Mouse (Mus musculus) embryonic facial prominence, embryonic 12.5 days (tissue): Measurements from ENCODE around the gene Akap8. TPM values are rescaled to one million over a fixed set of nuclear protein-coding genes. Genes with fewer than 3 reads are reported as not detected.

Source experiments
- ATAC-seq: fragments of 200-750 bp; cut with Nextera tagmentation; 2 replicates; pipeline ENCODE4 v1.8.0; 2017; ENCODE audit not compliant: insufficient number of reproducible peaks, insufficient read depth, low FRiP score, low TSS enrichment
- H3K27ac ChIP-seq: fragments of 300-500 bp; sonication (generic); 2 replicates; pipeline ENCODE4 v1.5.1; 2016; ENCODE audit warnings: mild to moderate bottlenecking
- H3K27me3 ChIP-seq: fragments of 300-500 bp; sonication (generic); 2 replicates; pipeline ENCODE4 v1.6.1; 2016; ENCODE audit warnings: mild to moderate bottlenecking, moderate library complexity
- H3K36me3 ChIP-seq: fragments of 300-500 bp; sonication (generic); 2 replicates; pipeline ENCODE4 v1.6.1; 2016; ENCODE audit warnings: mild to moderate bottlenecking
- H3K4me1 ChIP-seq: fragments of 300-500 bp; sonication (generic); 2 replicates; pipeline ENCODE4 v1.6.1; 2016
- H3K4me2 ChIP-seq: fragments of 300-500 bp; sonication (generic); replicated peaks from 2 replicates; pipeline ENCODE4 v1.6.1; 2016; ENCODE audit warnings: mild to moderate bottlenecking, moderate library complexity
- H3K4me3 ChIP-seq: fragments of 300-500 bp; sonication (generic); 2 replicates; pipeline ENCODE4 v1.5.1; 2016; ENCODE audit warnings: mild to moderate bottlenecking
- H3K9ac ChIP-seq: fragments of 300-500 bp; sonication (generic); 2 replicates; pipeline ENCODE4 v1.6.1; 2016; ENCODE audit warnings: mild to moderate bottlenecking, moderate library complexity
- H3K9me3 ChIP-seq: fragments of 300-500 bp; sonication (generic); 2 replicates; pipeline ENCODE4 v1.6.1; 2016; ENCODE audit warnings: mild to moderate bottlenecking, moderate library complexity
- WGBS: fragments of 180-500 bp; shearing (Covaris S2); methylation state at CpG from one replicate; pipeline ENCODE4 v1.1.7; 2016; 5-methylcytosine and 5-hydroxymethylcytosine counted together
- polyA plus RNA-seq: library from polyadenylated mRNA; unstranded; fragments of >200 nt; fragmentation: Nextera tagmentation; extraction: Ambion mirVana; gene quantifications from 2 replicates; pipeline ENCODE4 v1.2.1, GENCODE M21; 2016

Akap8 gene
- polyA plus RNA-seq, 1 experiment from 2014 or later = 145 TPM

DNA sequence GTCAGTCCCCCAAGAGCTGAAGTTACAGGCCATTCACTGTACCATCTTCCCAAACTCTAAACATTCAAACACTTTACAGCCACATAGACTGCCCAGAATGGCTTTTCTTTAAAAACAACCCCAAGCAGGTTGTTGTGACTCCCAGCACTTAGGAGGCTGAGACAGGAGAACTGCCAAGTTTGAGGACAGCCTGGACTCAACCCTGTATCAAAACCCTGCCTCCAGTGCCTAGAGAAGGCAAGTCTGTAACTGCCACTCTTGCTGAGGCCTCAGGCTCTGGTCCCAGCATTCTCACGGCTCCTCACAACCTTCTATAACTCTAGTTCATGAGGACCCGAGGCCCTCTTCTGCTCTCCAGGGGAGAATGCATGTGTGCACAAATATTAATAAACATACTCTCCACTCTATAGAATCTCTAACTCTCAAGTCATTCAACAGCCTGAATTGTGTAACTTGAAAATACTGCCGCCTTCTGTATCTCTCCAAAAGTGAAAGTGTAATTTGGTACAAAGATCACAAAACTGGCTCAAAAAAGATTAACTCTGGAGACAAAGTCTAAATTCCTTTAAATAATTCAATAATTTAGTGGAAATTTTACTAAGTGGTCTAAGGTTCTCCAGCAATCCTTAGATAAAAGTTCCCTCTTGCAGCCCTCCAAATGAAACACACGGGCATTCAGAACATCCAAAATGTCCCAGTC lies 39.3 kb downstream of the Akap8 start:
- no peaks in the 10 kb centered on the region for H3K27me3 ChIP-seq
- H3K4me3 ChIP-seq = no peak overlapping the region
- no peak overlapping the region for H3K9ac ChIP-seq
- H3K4me1 ChIP-seq = peaks cover 26% of the 10 kb centered on the region
- H3K9me3 ChIP-seq = no peaks in the 10 kb centered on the region
- H3K27ac ChIP-seq = no peak overlapping the region
- no peaks in the 10 kb centered on the region for H3K36me3 ChIP-seq
- ATAC-seq = no peak
- peak overlapping the region; percentile 9; the same call in 1 of the 2 replicates for H3K4me2 ChIP-seq
- WGBS = 81% methylated on average over 4 of the region's 4 CpGs

DNA sequence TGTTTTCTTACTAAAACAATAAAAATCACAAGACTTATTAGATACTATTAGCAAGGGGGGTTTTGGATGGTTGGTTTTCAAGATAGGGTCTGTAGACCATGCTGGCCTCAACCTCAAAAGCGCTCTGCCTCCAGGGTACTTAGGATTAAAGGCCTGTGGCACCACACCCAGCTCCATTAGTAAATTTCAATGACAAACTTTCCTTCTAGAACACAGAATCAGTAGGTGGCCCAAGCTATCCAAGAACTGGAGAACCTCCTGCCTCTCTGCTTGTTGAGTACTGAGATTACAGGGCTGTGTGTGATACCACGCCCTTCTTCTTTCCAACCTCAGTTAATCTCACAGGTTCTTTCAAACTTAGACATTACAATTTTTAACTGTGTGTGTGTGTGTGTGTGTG lies 39.9 kb downstream of the Akap8 start:
- no peaks in the 10 kb centered on the region for H3K36me3 ChIP-seq
- no peaks in the 10 kb centered on the region for H3K9me3 ChIP-seq
- H3K27me3 ChIP-seq = no peaks in the 10 kb centered on the region
- H3K4me1 ChIP-seq = peaks cover 26% of the 10 kb centered on the region
- no peak for ATAC-seq
- 92% methylated on average over 2 of the region's 2 CpGs for WGBS
- no peak overlapping the region for H3K9ac ChIP-seq
- no peak overlapping the region for H3K27ac ChIP-seq
- H3K4me3 ChIP-seq = no peak overlapping the region
- no peak overlapping the region for H3K4me2 ChIP-seq

DNA sequence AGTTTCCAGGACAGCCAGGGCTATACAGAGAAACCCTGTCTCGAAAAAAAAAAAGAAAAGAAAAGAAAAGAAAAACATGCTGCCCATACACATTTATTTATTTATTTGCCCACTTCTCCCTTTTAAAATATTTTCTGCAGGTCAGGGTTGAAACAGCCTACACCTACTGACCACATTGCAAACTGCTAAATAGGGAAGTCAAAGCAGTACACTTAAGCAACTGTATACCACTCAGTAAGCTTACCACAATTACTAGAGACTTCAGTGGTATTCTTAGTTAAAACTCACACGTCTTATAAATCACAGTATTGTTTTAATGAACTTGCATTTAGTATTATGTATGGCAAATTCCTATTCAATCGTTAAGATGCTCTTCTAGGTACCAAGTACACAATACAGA lies 40.5 kb downstream of the Akap8 start:
- H3K4me2 ChIP-seq = no peak overlapping the region
- 84% methylated on average over 3 of the region's 3 CpGs for WGBS

DNA sequence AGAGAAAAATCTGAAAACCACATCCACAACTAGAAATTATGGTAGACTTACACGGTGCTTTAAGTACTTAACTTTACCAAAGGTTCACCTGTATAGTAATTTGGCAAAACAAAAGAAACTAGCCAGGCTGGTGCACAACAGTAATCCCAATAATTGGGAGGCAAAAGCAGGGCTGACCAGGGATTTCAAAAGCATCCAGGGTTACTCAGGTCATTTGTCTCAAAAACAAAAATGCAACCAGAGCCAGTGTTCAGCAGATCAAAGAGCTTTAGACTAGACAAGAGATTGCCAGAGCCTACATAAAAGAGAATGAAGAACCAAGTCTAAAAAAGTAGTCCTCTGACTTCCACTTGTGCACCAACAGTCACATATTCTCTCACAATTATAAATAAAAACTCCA lies 43.8 kb downstream of the Akap8 start:
- Histone ChIP-seq H3K4me1 (peaks cover 11% of the 10 kb centered on the region), H3K27ac (no peak overlapping the region), H3K4me2 (no peak overlapping the region), H3K9me3 (no peaks in the 10 kb centered on the region), H3K27me3 (no peaks in the 10 kb centered on the region), H3K36me3 (no peaks in the 10 kb centered on the region), H3K4me3 (no peak overlapping the region), H3K9ac (no peak overlapping the region)
- no peak for ATAC-seq
- WGBS = 77% methylated on average over 1 of the region's 1 CpGs

More for the DNA sequence above, 40.5 kb downstream of the Akap8 start:
- no peaks in the 10 kb centered on the region for H3K9me3 ChIP-seq
- peaks cover 26% of the 10 kb centered on the region for H3K4me1 ChIP-seq
- H3K36me3 ChIP-seq = no peaks in the 10 kb centered on the region
- no peak for ATAC-seq
- no peaks in the 10 kb centered on the region for H3K27me3 ChIP-seq
- H3K27ac ChIP-seq = no peak overlapping the region
- H3K4me3 ChIP-seq = no peak overlapping the region
- no peak overlapping the region for H3K9ac ChIP-seq

DNA sequence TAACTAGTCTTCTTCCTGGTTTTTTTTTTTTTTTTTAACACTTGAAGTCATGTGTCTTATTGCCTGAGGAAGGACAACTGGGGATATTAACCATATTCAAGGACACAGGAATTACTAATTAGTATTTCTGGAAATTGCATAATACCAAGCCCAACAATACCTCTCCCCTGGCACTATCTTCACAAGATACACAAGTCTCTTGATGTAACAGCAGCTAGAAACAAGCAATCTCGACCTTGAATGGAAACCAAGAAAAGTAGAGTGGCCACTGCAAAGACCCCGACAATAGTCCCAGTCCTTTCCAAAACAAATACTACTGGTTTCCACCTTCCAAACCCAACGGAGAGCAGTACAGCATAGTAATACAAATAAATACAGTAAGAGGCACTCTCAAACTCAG lies 45.5 kb downstream of the Akap8 start:
- no peaks in the 10 kb centered on the region for H3K4me1 ChIP-seq
- no peak overlapping the region for H3K27ac ChIP-seq
- 90% methylated on average over 3 of the region's 3 CpGs for WGBS
- no peak overlapping the region for H3K9ac ChIP-seq
- H3K4me3 ChIP-seq = no peak overlapping the region
- H3K9me3 ChIP-seq = no peaks in the 10 kb centered on the region
- H3K27me3 ChIP-seq = no peaks in the 10 kb centered on the region
- no peaks in the 10 kb centered on the region for H3K36me3 ChIP-seq
- no peak overlapping the region for H3K4me2 ChIP-seq
- no peak for ATAC-seq

DNA sequence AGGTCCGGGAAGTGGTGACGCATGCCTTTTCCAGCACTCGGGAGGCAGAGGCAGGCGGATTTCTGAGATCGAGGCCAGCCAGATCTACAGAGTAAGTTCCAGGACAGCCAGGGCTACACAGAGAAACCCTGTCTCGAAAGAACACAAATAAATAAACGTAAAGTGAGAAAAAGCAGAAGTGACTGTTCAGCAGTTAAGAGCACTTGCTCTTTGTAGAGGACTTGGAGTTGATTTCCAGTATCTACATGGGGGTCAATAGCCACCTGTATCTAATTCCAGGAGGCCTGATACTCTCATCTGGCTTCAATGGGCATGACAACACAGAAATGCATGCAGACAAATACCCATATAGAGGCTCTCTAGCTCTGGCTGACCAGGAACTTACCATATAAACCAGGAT lies 51.9 kb downstream of the Akap8 start:
- Histone ChIP-seq H3K27ac (no peak overlapping the region), H3K36me3 (0 out of 2 replicates have a peak, but pooled peaks cover 4% of the 10 kb centered on the region)

DNA sequence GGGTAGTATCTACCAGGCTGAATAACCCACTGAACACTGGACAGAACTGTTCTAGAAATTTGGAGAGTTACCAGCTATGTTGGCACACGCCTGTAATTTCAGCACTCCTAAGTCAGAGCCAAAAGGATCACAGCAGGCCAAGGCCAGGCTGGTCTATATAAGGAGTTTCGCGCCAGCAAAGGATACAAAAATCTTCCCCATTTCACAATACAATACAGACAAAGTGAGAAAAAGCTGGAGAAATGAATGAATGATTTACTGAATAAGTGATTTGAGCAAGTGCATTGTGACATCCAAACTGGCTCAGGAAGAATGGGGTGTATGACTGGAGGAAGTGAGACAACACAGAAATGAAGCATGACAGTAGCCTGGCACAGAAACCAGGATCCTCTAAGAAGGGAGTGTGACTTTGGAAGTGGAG lies 52.5 kb downstream of the Akap8 start:
- Histone ChIP-seq H3K4me1 (no peaks in the 10 kb centered on the region), H3K27me3 (no peaks in the 10 kb centered on the region), H3K36me3 (0 out of 2 replicates have a peak, but pooled peaks cover 4% of the 10 kb centered on the region), H3K9me3 (no peaks in the 10 kb centered on the region), H3K4me2 (no peak overlapping the region), H3K9ac (no peak overlapping the region), H3K4me3 (no peak overlapping the region), H3K27ac (no peak overlapping the region)
- no peak for ATAC-seq
- 93% methylated on average over 3 of the region's 3 CpGs for WGBS

More for the DNA sequence above, 51.9 kb downstream of the Akap8 start:
- Histone ChIP-seq H3K9me3 (no peaks in the 10 kb centered on the region), H3K27me3 (no peaks in the 10 kb centered on the region), H3K9ac (no peak overlapping the region), H3K4me3 (no peak overlapping the region), H3K4me2 (no peak overlapping the region), H3K4me1 (no peaks in the 10 kb centered on the region)
- ATAC-seq = no peak
- 92% methylated on average over 7 of the region's 7 CpGs for WGBS

DNA sequence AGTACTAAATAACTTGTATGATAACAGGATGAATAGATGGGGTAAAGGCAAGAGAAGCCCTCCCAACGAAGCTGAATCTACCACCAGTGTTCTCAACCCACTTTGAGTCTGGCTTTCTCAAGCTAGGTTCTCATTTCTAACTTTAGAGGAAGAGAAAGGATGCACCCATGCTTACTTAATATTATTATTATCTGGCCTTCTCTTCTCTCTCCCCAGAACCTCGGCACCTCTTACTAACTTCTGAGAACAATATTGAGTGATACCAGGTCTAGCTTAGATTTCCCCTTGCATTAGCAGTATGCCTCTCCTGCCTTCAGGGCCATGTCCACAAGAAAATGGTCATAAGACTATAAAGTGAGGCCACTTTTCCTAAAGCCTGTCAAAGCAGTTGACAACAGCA lies 52.9 kb downstream of the Akap8 start:
- no peak overlapping the region for H3K27ac ChIP-seq
- H3K9me3 ChIP-seq = no peaks in the 10 kb centered on the region
- H3K36me3 ChIP-seq = 0 out of 2 replicates have a peak, but pooled peaks cover 4% of the 10 kb centered on the region
- WGBS = 83% methylated on average over 2 of the region's 2 CpGs
- H3K9ac ChIP-seq = no peak overlapping the region
- no peak overlapping the region for H3K4me2 ChIP-seq
- no peaks in the 10 kb centered on the region for H3K4me1 ChIP-seq
- ATAC-seq = no peak
- H3K27me3 ChIP-seq = no peaks in the 10 kb centered on the region
- no peak overlapping the region for H3K4me3 ChIP-seq

DNA sequence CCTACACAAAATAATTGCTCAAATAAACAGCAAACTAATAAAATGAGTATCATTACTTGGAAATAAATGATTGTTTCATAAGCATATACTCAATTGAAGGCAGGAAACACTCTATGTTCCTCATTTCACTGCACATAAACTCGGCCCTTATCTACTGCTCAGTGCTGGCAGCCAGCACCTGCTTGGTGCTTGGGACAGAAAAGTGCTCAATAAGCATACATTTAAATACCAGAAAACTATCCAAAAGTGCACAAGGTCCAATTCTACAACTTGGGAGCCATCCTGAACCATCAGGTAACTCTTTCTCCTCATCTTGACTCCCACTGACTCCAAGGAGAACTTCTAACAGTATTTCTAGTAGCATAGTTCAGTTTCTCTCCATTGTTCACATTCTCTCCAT lies 53.4 kb downstream of the Akap8 start:
- WGBS = 92% methylated on average over 1 of the region's 1 CpGs
- no peak overlapping the region for H3K4me3 ChIP-seq
- H3K27ac ChIP-seq = no peak overlapping the region
- no peak overlapping the region for H3K4me2 ChIP-seq
- H3K4me1 ChIP-seq = no peaks in the 10 kb centered on the region
- no peak overlapping the region for H3K9ac ChIP-seq
- no peaks in the 10 kb centered on the region for H3K9me3 ChIP-seq
- H3K27me3 ChIP-seq = no peaks in the 10 kb centered on the region
- H3K36me3 ChIP-seq = 0 out of 2 replicates have a peak, but pooled peaks cover 4% of the 10 kb centered on the region
- no peak for ATAC-seq

DNA sequence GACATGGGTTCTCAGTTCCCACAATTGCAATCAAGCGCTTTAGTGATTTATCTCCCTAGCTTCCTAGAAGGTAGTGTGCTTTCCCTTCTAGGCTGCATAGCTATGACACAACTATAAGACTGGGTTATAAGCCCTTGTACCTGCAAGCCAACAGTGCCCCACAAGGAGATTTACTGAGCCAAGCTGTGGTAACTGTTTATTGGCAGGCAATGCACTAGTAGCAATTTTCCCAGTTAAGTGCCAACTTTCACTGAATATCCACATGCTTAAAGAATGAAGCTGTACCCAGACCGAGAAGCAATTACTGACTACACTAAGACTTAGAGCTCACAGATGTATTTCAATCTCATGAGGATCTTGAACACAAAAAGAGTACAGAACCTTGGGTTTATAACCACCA lies 57.4 kb downstream of the Akap8 start:
- ATAC-seq = no peak
- Histone ChIP-seq H3K36me3 (0 out of 2 replicates have a peak, but pooled peaks cover 4% of the 10 kb centered on the region), H3K4me1 (no peaks in the 10 kb centered on the region), H3K4me3 (no peak overlapping the region), H3K9ac (no peak overlapping the region), H3K9me3 (no peaks in the 10 kb centered on the region), H3K27ac (no peak overlapping the region), H3K4me2 (no peak overlapping the region), H3K27me3 (no peaks in the 10 kb centered on the region)
- WGBS = 96% methylated on average over 2 of the region's 2 CpGs

DNA sequence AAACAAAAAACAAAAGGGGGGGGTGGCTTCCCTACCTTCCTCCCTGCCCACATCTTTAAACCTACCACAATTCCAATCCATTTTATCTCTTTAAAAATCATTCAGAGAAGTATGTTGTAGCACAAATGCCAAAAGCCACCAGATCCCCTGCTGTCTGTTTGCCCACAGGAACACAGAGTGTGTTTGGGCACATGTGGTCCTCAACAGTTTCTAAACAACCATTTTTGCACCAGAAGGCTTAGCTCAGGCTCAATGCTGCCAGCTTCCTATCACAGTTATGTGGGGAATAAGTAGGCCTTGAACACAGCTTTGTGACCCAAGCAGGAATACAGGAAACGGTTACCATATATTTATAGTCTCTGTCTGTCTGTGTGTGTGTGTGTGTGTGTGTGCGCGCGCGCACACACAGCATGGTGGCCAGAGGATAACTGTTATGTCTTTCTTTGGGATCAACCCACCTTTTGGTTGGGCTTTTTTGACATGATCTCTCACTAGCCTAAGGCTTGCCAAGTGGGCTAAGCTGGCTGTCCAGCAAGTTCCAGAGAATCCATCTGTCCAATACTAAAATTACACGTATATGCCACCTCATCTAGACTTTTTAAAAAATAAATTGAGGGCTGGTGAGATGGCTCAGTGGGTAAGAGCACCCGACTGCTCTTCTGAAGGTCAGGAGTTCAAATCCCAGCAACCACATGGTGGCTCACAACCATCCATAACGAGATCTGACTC lies 58.0 kb downstream of the Akap8 start:
- Histone ChIP-seq H3K27ac (no peak overlapping the region), H3K27me3 (no peaks in the 10 kb centered on the region), H3K4me1 (peaks cover 5% of the 10 kb centered on the region; the same call in 1 of the 2 replicates), H3K9me3 (no peaks in the 10 kb centered on the region), H3K4me2 (no peak overlapping the region), H3K9ac (no peak overlapping the region), H3K36me3 (0 out of 2 replicates have a peak, but pooled peaks cover 4% of the 10 kb centered on the region), H3K4me3 (no peak overlapping the region)
- ATAC-seq = no peak
- 94% methylated on average over 8 of the region's 8 CpGs for WGBS

DNA sequence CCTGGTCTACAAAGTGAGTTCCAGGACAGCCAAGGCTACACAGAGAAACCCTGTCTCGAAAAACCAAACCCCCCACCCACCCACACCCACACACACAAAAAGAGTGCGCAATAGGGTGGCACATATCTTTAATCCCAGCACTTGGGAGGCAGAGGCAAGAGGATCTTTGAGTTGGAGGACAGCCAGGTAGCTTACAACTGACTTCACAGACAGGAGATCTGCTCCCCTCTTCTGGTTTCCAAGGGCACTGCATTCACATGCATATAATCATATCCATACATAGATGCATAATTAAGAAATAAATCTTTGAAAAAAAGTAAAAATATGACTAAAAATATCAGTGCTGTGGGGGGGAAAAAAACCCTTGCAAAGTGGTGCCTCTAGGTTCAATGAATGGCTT lies 62.2 kb downstream of the Akap8 start:
- Histone ChIP-seq H3K4me2 (no peak overlapping the region), H3K36me3 (no peaks in the 10 kb centered on the region), H3K9me3 (no peaks in the 10 kb centered on the region), H3K27ac (no peak overlapping the region), H3K4me3 (no peak overlapping the region), H3K27me3 (no peaks in the 10 kb centered on the region), H3K9ac (no peak overlapping the region), H3K4me1 (peaks cover 10% of the 10 kb centered on the region; the same call in 1 of the 2 replicates)
- 86% methylated on average over 2 of the region's 2 CpGs for WGBS
- no peak for ATAC-seq
